Mouse (Mus musculus): ENCODE data around the gene Foxj1. TPM values are rescaled to one million over a fixed set of nuclear protein-coding genes. Genes with fewer than 3 reads are reported as not detected.

Foxj1 gene
- polyA plus RNA-seq, 1 experiment from 2014 or later, result 2.0 TPM

DNA sequence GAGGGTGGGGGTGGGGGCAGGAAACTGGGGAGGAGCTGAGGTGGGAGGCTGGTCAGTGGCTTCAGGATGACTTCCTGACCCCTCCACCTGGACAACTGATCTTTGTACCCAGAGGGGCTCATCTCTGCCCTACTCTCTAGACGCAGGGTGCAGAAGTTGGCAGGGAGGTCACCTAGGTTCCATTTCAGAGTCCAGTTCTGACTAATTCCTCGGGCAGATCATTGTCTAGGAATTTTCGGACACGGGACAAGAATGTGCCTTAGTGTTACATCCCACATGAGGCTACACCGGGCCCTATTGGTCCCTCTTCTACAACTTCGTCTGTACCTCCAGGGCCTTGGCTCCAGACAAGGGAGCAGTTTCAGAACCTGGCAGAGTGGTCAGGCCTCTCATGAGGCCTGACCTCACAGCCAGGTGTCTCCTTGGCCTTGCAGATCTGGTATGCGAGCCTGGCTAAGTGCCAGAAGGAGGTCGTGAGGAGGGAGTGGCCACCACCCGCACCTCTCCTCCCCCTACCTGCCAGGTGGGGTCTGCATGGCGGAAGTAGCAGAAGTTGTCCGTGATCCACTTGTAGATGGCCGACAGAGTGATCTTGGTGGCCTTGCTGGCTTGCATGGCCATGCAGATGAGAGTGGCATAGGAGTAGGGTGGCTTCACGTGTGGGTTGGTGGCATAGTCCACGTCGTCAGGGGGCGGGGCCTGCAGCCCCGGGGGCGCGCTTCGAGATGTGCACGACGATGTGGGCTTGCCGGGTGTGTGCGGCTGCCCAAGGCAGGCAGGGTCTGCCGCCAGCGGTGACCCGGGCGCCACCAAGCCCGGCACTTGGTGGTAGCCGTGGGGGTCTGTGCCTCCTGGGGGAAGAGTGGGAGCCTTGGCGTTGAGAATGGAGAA is 1.4 kb downstream of the Foxj1 start:
- ATAC-seq (replicated peaks; ENCODE audit: extremely low read depth, insufficient read depth, low FRiP score), result no peak
- WGBS, result 24% methylated on average over 31 of the region's 31 CpGs
- H3K27ac ChIP-seq (ENCODE audit: low read length), result no peak overlapping the region
- H3K36me3 ChIP-seq (ENCODE audit: control insufficient read depth, insufficient read depth), result no peaks in the 10 kb centered on the region
- H3K4me2 ChIP-seq (ENCODE audit: low read depth, low read length), result peak overlapping the region; percentile 90
- peaks cover 23% of the 10 kb centered on the region for H3K27me3 ChIP-seq (ENCODE audit: control insufficient read depth, insufficient read depth, low read length)
- H3K4me1 ChIP-seq (ENCODE audit: control insufficient read depth, insufficient read depth, low read length), result peaks cover 7% of the 10 kb centered on the region
- H3K9ac ChIP-seq (ENCODE audit: low read length), result no peak overlapping the region
- H3K9me3 ChIP-seq (replicated peaks; ENCODE audit: control insufficient read depth, low read length), result no peaks in the 10 kb centered on the region
- peak overlapping the region; percentile 21 for H3K4me3 ChIP-seq (ENCODE audit: low read length)

DNA sequence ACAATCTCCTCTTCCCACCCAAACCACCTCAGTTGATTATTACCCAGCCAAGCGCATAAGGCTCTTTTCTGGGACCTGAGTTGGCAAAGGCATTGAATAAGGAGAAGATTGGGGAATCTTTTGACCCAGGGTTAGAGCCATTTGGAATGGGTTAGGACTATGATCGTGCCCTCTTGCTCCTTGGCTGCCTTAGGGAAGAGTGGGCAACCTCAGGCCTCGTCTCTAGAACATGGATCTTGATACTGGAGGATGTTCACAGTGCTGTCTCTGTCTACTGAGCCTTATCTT is 2.3 kb downstream of the Foxj1 start:
- no peaks in the 10 kb centered on the region for H3K36me3 ChIP-seq (ENCODE audit: control insufficient read depth, insufficient read depth)
- H3K27ac ChIP-seq (ENCODE audit: low read length), result no peak overlapping the region
- H3K4me2 ChIP-seq (ENCODE audit: low read depth, low read length), result no peak overlapping the region
- peaks cover 7% of the 10 kb centered on the region for H3K4me1 ChIP-seq (ENCODE audit: control insufficient read depth, insufficient read depth, low read length)
- no peak for ATAC-seq (replicated peaks; ENCODE audit: extremely low read depth, insufficient read depth, low FRiP score)
- H3K9ac ChIP-seq (ENCODE audit: low read length), result no peak overlapping the region
- H3K4me3 ChIP-seq (ENCODE audit: low read length), result no peak overlapping the region
- peaks cover 23% of the 10 kb centered on the region for H3K27me3 ChIP-seq (ENCODE audit: control insufficient read depth, insufficient read depth, low read length)
- H3K9me3 ChIP-seq (replicated peaks; ENCODE audit: control insufficient read depth, low read length), result no peaks in the 10 kb centered on the region
- WGBS, result 88% methylated on average over 3 of the region's 3 CpGs

- H3K36me3 ChIP-seq (ENCODE audit: control insufficient read depth, insufficient read depth), result no peaks in the 10 kb centered on the region
- ATAC-seq (replicated peaks; ENCODE audit: extremely low read depth, insufficient read depth, low FRiP score), result no peak
- no peaks in the 10 kb centered on the region for H3K9me3 ChIP-seq (replicated peaks; ENCODE audit: control insufficient read depth, low read length)
- 51% methylated on average over 19 of the region's 19 CpGs for WGBS
- H3K4me1 ChIP-seq (ENCODE audit: control insufficient read depth, insufficient read depth, low read length), result peaks cover 7% of the 10 kb centered on the region
- H3K4me3 ChIP-seq (ENCODE audit: low read length), result no peak overlapping the region
- H3K27me3 ChIP-seq (ENCODE audit: control insufficient read depth, insufficient read depth, low read length), result peaks cover 23% of the 10 kb centered on the region
- no peak overlapping the region for H3K4me2 ChIP-seq (ENCODE audit: low read depth, low read length)
- H3K27ac ChIP-seq (ENCODE audit: low read length), result no peak overlapping the region
- no peak overlapping the region for H3K9ac ChIP-seq (ENCODE audit: low read length)
Measured at GRCm38 (mm10) chr11:116332232-116332982, 2.8 kb downstream of the Foxj1 start.

- Histone ChIP-seq H3K27ac (ENCODE audit: low read length) (no peak overlapping the region), H3K27me3 (ENCODE audit: control insufficient read depth, insufficient read depth, low read length) (peaks cover 23% of the 10 kb centered on the region)
- WGBS, result 77% methylated on average over 7 of the region's 7 CpGs
Measured at GRCm38 (mm10) chr11:116330211-116330518, 5.0 kb downstream of the Foxj1 start.

DNA sequence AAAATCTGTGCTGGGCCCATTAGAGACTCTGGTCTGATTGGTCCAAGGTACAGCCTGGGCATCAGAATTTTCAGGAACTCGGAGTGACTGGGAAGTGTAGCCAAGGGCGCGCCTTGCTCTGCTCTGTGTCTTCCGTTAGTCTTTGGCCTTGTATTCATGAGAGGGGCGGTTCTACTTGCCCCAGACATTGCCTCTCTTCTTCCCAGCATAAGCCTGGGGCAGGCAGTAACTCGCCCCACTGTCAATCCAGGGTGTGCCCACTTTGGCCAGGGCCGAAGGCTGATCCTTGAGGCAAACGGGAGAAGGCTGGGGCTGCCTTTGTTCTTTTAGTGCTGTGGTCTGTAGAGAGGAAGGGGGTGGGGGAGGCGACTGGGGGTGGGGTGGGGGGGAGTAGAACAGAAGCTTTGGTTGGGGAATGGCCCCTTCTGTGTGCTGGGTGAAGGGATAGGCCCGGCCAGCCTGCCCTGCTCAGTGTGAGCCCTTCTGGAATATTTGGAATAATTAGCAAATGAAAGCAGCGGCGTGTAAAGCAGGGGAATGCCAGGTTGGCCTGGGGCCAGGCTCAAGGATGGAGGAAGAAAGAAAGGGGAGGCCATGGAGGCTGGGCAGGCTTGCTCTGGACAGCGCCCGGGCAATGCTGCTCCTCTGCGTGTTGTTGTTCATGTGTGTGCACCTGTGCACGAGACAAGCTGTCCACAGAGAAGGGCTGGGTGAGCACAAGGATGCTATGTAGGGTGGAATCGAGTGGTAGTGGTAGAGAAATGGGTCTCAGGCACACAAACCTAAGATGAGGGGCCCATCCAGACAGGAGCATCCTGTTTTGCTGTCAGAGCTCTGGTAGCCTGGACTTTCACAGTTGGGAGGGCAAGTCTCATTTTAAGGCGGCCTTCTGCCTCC is 5.6 kb downstream of the Foxj1 start:
- no peaks in the 10 kb centered on the region for H3K9me3 ChIP-seq (replicated peaks; ENCODE audit: control insufficient read depth, low read length)
- 54% methylated on average over 18 of the region's 18 CpGs for WGBS
- H3K4me2 ChIP-seq (ENCODE audit: low read depth, low read length), result no peak overlapping the region
- H3K9ac ChIP-seq (ENCODE audit: low read length), result peak overlapping the region; percentile 42; the same call in 1 of the 2 replicates
- peaks cover 3% of the 10 kb centered on the region; the same call in 1 of the 2 replicates for H3K4me1 ChIP-seq (ENCODE audit: control insufficient read depth, insufficient read depth, low read length)
- no peak overlapping the region for H3K4me3 ChIP-seq (ENCODE audit: low read length)
- H3K27me3 ChIP-seq (ENCODE audit: control insufficient read depth, insufficient read depth, low read length), result peaks cover 17% of the 10 kb centered on the region
- H3K27ac ChIP-seq (ENCODE audit: low read length), result no peak overlapping the region
- ATAC-seq (replicated peaks; ENCODE audit: extremely low read depth, insufficient read depth, low FRiP score), result peak; percentile 30; the same call in 1 of the 2 replicates
- no peaks in the 10 kb centered on the region for H3K36me3 ChIP-seq (ENCODE audit: control insufficient read depth, insufficient read depth)

More at GRCm38 (mm10) chr11:116330211-116330518, 5.0 kb downstream of the Foxj1 start:
- no peaks in the 10 kb centered on the region for H3K36me3 ChIP-seq (ENCODE audit: control insufficient read depth, insufficient read depth)
- no peak overlapping the region for H3K4me3 ChIP-seq (ENCODE audit: low read length)
- H3K9ac ChIP-seq (ENCODE audit: low read length), result no peak overlapping the region
- H3K4me2 ChIP-seq (ENCODE audit: low read depth, low read length), result no peak overlapping the region
- peaks cover 3% of the 10 kb centered on the region; the same call in 1 of the 2 replicates for H3K4me1 ChIP-seq (ENCODE audit: control insufficient read depth, insufficient read depth, low read length)
- no peaks in the 10 kb centered on the region for H3K9me3 ChIP-seq (replicated peaks; ENCODE audit: control insufficient read depth, low read length)
- ATAC-seq (replicated peaks; ENCODE audit: extremely low read depth, insufficient read depth, low FRiP score), result no peak

GRCm38 (mm10) chr11:116326963-116327603 is 8.1 kb downstream of the Foxj1 start:
- no peak for ATAC-seq (replicated peaks; ENCODE audit: extremely low read depth, insufficient read depth, low FRiP score)
- WGBS, result 69% methylated on average over 7 of the region's 7 CpGs

GRCm38 (mm10) chr11:116318719-116319659 is 16.2 kb downstream of the Foxj1 start:
- Histone ChIP-seq H3K4me3 (ENCODE audit: low read length) (peak overlapping the region; percentile 53), H3K4me2 (ENCODE audit: low read depth, low read length) (peak overlapping the region; percentile 95), H3K9ac (ENCODE audit: low read length) (peak overlapping the region; percentile 77), H3K9me3 (replicated peaks; ENCODE audit: control insufficient read depth, low read length) (no peaks in the 10 kb centered on the region), H3K36me3 (ENCODE audit: control insufficient read depth, insufficient read depth) (no peaks in the 10 kb centered on the region), H3K27ac (ENCODE audit: low read length) (no peak overlapping the region), H3K27me3 (ENCODE audit: control insufficient read depth, insufficient read depth, low read length) (no peaks in the 10 kb centered on the region), H3K4me1 (ENCODE audit: control insufficient read depth, insufficient read depth, low read length) (0 out of 2 replicates have a peak, but pooled peaks cover 5% of the 10 kb centered on the region)
- peak; percentile 85 for ATAC-seq (replicated peaks; ENCODE audit: extremely low read depth, insufficient read depth, low FRiP score)
- under 1% methylated on average over 41 of the region's 41 CpGs for WGBS

More at GRCm38 (mm10) chr11:116326963-116327603, 8.1 kb downstream of the Foxj1 start:
- H3K36me3 ChIP-seq (ENCODE audit: control insufficient read depth, insufficient read depth), result no peaks in the 10 kb centered on the region
- peaks cover 3% of the 10 kb centered on the region; the same call in 1 of the 2 replicates for H3K4me1 ChIP-seq (ENCODE audit: control insufficient read depth, insufficient read depth, low read length)
- H3K4me2 ChIP-seq (ENCODE audit: low read depth, low read length), result no peak overlapping the region
- no peak overlapping the region for H3K9ac ChIP-seq (ENCODE audit: low read length)
- H3K9me3 ChIP-seq (replicated peaks; ENCODE audit: control insufficient read depth, low read length), result no peaks in the 10 kb centered on the region
- no peak overlapping the region for H3K27ac ChIP-seq (ENCODE audit: low read length)
- no peaks in the 10 kb centered on the region for H3K27me3 ChIP-seq (ENCODE audit: control insufficient read depth, insufficient read depth, low read length)
- no peak overlapping the region for H3K4me3 ChIP-seq (ENCODE audit: low read length)
